Mouse (Mus musculus) spleen, postnatal 14 days (tissue): ENCODE results near the gene Rpl23a.
A peak's percentile ranks its signal among the peaks of the same experiment; 100 is the strongest.
"Not testable (repeated sequence)": the region's sequence is repeated elsewhere in the genome, so short reads cannot be mapped to it uniquely, and the experiment has no call there.

ENCODE experiments used
- DNase-seq, 2 experiments: peaks; one replicate each; pipeline ENCODE4 v3.0.0; 2021 to 2022; ENCODE audit warnings: low spot score in 2 of 2

Rpl23a gene

DNA sequence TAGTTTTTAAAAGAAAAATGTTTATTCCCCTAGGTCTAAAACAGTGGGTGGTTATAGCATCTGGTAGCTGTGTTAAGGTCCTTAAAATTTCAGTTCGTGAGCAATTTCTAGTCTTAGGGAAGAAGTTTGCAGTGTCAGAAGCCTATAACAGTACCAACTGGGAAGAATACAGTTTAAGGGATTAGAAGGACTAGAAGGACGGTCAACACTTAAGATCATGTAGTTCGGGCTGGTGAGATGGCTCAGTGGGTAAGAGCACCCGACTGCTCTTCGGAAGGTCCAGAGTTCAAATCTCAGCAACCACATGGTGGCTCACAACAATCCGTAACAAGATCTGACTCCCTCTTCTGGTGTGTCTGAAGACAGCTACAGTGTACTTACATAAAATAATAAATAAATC lies 1.3 kb upstream of the Rpl23a start:
- DNase-seq: not testable (repeated sequence)

DNA sequence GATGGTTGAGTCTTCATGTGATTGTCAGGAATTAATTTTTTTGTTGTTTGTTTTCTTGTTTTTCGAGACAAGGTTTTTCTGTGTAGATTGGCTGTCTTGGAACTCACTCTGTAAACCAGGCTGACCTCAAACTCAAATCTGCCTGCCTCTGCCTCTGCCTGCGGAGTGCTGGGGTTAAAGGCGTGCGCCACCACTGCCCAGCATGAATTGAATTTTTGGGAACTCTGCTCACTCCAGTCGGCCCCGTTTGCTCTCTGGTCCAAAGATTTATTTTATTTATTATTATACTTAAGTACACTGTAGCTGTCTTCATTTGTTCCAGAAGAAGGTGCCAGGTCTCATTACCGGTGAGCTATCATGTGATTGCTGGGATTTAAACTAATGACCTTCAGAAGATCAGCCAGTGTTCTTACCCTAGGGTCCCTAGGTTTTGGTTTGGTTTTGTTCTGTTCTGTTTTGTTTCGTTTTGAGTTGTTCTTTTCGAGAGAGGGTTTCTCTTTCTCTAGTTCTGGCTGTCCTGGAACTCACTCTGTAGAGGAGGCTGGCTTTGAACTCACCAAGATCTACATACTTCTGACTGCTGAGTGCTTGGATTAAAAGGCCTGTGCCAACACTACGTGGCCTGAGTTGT lies 615 bp upstream of the Rpl23a start:
- DNase-seq: no peak

DNA sequence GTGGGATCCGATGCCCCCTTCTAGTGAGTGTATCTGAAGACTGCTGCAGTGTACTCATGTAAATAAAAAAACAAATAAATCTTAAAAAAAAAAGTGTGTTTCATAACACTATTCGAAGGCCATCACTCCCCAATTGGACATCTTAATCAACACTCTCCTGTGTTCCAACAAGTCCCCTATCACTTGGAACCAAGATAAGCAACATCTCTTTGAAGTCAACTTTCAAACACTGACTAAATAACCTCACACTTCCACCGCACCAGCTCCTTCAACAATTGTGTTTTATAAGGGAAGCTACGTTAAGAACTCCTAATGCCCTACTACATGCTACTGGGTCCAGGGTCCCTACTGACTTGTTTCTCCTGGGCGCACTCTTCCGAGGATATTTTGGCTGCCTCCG lies 934 bp downstream of the Rpl23a start:
- no peak for DNase-seq

DNA sequence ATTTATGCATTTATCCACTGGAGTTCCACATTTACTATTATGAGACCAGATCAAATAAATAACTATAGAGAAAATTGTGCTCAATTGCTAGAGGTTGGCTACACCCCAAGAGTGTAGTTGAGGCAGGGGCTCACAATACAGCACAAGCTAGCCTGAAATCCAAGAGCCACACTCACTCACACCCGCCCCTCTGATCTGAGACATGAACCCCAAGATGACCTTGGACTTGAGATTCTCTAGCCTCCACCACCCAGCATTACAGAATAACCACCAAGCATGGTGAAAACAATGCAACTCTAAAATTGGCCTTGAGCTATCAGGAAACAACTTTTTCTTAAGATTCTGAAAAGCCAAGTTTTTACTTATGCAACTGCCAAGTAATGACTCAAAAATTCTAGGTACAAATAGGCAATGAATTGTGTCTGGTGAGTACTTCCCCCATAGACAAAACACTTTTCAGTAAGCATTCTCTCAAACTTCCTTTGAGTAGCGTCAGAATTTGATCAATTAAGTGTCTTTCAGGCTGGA lies 1.5 kb downstream of the Rpl23a start:
- DNase-seq: no peak

DNA sequence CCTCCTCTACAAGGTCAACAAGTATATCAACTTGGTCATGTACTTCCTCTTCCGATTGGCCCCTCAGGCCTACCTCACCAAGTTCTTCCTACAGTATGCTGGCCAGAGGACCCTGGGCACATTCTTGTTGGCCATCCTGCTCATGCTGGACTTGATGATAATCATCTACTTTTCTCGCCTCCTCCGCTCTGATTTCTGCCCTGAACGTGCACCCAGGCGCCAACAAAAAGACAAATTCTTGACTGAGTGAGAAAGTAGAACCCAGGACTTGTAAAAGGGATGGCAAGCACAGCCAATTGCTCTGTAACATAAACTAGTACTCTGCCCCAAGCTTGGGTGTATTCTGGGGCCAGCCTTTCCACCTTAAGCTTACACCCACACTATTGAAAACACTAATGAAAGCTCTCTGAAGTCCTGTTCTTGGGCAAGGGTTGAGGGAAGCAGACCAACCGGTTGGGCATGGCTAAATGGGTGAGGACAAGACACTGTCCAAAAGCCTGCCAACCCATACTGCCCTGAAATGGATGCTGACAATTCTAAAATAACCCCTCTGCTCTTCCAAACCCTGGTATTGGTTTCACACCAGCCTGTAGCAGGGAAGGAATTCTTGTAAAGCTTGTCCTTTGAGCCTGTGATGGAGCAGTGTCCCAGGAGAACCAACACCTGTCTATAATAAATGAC lies 3.2 kb downstream of the Rpl23a start:
- DNase-seq: no peak

DNA sequence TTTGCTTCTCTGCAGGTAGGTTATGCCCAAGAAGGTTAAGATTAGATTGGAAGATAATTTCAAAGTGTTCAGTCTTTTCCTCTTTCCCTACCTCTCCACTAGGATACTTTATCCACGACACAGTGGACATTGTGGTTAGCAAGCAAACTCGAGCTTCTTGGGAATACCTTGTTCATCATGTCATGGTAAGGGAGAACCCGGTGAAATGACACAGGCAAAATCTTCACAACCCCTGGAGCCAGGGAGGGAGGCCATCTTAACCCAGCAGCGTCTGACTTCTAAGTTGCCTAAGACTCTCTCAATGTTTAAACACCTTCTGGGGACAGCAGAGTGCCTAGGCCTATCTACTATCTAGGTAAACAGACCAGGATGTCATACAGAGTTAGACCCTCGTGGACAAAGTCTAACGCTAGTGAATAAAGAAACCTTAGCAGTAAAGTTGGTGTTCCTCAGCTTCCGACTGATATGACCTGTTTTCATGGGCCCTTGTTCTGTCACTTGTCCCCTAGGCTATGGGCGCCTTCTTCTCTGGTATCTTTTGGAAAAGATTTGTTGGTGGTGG lies 3.9 kb downstream of the Rpl23a start:
- DNase-seq: no peak

DNA sequence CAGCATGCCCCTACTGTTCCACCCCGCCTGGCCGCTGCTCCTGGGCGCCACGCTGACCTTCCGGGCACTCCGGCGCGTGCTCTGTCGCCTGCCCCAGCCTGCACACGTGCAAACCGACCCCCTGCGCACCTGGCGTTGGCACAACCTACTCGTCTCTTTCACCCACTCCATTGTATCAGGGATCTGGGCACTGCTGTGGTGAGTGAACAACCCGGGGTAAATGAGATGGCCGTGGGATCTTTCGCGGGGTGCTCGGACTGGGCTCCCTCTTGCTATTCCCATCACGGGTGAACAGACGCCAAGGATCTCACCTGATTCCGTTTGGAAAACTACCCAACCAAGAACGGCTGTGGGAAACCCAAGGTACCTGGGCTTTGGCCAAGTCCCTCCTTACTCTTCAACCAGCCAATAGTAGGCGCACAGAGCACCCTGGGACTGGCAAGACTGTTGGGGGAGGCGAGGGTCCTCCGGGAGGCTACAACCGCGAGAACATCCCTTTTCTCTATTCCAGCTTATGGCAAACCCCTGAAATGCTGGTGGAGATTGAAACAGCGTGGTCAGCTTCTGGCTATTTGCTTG lies 4.4 kb downstream of the Rpl23a start:
- DNase-seq: no peak

DNA sequence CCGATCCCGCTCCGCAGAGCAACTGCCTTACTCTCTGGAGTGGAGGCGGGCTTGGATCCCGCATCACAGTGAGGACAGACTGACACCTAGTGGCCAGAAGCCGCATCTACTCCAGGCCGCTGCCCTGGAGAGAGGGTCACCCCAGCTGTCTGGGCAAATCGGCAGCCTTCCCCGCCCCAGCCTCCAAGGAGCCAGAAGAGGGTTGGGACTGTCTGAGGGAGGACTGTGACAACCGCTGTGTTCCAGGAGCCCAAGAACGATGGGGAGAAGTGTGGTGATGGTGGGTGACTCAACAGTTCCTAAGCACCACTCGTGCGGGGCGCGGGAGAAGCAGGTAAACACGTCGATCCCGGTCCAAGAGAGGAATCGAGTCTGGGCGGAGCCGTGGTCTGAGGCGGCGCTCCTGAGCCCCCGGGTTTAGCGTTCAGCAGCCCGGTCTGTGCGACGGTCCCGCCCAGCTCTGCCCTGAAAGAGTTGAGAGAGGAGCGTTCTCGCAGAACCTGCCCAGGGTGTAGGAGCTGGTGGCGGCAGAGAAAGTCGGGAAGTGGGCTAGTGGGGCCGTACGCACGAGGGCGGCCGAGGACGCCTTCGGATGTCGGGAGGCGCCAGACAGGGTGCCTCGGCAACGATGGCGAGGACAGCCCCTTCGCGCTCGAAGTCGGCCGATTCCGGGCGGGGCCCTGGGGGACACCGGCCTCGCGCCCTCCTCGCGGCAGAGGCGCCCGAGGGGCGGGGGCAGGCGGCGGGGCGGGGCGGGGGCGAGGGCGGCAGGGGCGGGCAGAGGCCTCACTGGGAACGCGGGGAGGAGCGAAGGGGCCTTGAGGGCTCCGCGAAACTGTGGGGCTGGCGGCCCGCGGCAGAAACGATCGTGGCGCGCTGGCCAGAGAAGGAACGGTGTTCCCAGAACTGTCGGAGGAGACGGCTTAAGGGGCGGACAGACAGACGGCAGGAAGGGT lies 5.2 kb downstream of the Rpl23a start:
- peak; percentile 92 to 95 for DNase-seq

DNA sequence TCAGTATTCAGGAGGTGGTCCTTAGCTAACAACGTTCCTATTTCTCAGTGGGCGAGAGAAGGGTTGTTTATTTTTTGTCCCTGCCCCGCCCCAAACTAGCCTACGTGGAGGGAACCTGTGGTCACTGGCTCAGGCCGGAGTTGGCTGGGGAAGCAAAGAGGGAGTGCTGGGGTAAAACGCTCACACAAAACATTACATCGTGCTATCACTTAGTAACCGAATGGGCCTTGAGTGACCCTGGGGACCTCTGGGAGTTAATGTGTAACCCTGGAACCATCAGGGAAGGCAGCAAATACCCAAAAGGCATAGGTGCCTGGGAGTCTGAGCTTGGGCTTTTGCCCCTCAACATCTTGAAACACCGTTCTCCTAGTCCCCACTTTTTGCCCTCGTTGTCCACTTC lies 5.9 kb downstream of the Rpl23a start:
- peak in 1 of 2 experiments; percentile 47 for DNase-seq

DNA sequence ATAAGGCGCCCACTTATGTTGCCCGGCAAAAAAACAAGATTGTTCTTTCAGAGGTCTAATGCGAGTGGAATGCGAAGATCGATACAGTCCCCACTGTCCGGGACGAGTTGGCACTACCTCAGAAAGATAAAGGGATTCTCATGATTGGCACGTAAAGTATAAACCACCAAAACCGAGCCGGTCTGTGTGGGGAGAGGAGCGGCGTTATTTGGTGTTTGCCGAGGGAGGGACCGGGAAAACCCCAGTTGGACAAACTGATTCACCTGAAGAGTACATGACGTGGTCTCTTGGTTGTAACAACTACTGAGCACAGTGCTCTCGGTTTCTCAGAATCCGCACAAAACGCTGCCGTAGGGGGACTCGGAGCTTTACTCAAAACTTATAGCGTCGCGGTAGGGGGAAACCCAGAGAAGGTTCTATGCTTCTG lies 6.5 kb downstream of the Rpl23a start:
- DNase-seq: no peak

DNA sequence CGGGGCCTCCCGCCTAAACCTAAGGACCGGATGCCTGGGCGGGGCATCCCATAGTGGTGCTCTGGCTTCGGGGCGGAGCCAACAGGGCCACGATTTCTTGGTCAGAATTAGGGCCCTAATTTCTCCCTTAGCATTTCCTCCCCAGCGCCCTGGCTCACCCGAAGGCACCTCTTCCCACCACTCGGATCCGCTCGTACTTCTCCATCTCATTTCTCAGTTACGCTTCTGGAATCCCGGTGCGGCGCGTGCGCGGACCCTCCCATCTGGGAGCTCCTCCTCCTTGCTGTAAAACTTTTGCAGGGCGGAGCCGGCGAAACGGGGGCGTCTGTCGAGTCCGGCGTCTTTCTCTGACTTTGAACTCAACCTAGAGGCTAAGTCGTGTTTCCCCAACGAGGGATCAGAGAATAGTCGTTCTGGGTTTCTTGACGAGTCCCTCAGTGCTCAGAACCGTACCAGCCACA lies 7.0 kb downstream of the Rpl23a start, which contains the start of the genes Nek8 and Tlcd1:
Gene Nek8, minus strand, starts transcription at position 274 of the 461 bp plus-strand sequence.
Gene Tlcd1, plus strand, starts transcription at position 310 of the 461 bp plus-strand sequence.
- DNase-seq: peak; percentile 90 to 92

DNA sequence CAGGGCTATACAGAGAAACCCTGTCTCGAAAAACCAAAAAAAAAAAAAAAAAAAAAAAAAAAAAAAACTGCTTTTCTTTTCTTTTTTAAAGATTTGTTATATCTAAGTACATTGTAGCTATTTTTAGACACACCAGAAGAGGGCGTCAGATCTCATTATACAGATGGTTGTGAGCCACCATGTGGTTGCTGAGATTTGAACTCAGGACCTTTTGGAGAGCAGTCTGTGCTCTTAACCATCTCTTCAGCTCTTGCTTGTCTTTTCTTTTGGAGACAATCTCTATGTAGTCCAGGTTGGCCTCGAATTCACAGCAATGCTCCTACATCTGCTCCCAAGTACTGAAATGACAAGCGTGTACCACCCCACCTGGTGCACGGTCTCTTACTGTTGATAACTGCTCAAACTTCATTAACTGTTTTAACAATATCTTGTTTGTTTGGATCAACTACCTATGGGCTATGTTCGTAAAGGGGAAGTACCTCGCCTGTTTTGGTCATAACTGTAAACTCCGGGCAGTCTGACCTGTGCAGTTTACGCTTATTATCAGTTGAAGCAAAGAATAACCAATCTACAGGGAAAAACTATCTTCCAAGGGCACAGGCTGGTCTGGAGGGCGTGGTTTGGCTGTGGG lies 7.5 kb downstream of the Rpl23a start:
- DNase-seq: no peak

DNA sequence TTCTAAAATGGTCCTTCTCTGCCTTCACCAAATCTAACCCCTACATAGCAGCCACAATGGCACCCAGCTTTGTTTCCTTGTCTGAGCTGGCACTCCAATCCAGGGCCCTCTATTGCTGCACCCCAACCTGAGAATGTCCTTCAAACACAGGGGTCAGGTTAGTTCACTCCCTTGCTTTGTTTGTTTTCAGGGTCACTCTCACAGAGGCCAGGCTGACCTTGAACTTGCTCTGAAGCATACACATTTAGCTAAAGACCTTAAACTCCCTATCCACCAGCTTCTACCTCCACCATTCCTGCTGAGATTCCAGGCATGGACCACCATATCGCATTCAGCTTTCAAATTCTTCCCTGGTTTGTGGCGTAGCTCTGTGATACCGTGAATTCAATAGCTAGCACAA lies 8.9 kb downstream of the Rpl23a start:
- DNase-seq: no peak

DNA sequence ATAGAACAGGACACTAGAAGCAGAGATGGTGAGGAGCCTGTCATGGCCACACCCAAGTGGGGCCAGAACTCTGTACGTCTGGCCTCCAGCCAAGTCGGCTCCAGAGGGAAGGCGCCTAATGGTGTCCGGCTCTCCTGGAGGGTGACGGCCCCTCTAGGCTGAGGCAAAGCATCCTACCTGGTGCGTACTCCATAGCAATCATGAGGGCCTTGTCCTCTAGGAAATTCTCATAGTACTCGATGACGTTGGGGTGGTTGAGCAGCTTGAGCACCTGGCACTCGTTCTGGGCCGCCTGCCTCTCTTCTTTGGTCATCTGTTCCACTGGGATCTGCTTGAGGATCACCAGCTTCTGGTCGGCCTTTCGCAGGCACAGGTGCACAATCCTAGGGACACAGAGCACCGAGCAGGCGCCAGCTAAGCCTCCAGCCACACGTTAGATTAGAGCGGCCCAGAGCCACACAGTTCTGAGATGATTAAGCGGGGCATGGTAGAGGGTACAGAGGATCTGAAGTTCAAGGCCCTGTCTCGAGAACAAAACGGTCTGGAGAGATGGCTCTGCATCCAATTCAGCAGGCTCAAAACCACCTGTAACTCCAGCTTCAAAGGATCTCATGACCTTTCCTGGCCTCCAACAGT lies 10.5 kb downstream of the Rpl23a start:
- no peak for DNase-seq

DNA sequence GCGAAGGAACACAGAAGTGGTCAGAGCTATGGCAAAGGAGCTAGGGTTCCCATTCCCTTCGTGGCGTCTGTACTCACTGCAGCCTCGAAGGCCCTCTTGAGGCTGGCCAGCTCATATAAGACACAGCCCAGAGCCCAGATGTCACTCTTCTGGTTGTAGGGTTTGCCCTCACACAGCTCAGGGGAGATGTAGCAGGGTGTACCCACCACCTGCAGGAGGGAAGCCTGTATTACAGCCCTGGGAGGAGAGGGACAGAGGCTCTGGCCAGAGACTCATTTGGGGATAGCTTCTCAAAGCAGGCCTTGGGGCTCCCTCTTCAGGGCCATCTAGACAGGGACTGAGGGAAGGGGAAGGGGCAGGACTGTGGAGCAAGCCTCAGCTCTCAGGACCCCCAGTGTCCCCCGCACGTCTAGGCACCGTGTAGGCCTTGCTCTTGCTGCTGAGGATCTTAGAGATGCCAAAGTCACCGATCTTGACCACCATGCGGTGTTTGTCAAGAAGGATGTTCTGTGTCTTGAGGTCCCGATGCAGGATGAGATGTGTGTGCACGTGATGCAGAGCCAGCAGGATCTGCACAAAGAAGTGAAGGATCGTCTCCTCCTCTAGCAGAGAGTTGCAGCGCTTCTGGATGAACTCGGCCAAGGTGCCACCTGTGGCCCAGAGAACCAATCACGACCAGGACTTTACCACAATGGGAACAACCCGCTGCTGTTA lies 11.2 kb downstream of the Rpl23a start:
- DNase-seq: no peak

DNA sequence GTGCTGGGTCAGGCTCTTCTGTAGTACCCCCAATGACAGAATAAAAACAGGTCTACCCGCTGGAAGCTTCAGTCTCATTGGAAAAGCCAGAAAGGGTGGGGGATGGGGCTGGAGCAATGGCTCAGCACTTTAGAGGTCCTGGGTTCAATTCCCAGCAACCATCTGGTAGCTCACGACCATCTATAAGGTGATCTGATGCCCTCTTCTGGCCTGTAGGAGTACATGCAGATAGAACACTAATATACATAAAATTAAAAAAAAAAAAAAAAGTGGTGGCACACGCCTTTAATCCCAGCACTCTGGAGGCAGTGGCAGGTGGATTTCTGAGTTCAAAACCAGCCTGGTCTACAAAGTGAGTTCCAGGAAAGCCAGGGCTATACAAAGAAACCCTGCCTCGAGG lies 12.1 kb downstream of the Rpl23a start:
- no peak for DNase-seq

DNA sequence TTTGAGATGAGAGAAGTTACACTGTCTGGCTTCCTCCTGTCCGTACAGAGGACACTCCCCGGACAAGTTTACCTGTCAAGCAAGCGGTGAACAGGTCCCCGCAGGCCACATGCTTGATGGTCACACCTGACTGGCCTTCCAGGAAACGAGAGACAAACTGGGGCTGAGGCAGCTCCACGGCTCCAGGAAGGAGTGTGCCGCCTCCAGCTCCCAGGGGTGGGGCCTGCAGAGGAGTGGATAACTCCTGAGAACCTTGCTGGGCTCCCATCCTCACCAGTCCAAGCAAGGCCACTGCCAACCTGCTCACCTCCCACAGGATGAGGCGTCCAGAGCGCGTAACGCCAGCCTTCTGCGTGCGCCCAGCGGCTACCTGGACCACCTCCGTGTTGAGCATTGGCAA lies 13.1 kb downstream of the Rpl23a start:
- no peak for DNase-seq

DNA sequence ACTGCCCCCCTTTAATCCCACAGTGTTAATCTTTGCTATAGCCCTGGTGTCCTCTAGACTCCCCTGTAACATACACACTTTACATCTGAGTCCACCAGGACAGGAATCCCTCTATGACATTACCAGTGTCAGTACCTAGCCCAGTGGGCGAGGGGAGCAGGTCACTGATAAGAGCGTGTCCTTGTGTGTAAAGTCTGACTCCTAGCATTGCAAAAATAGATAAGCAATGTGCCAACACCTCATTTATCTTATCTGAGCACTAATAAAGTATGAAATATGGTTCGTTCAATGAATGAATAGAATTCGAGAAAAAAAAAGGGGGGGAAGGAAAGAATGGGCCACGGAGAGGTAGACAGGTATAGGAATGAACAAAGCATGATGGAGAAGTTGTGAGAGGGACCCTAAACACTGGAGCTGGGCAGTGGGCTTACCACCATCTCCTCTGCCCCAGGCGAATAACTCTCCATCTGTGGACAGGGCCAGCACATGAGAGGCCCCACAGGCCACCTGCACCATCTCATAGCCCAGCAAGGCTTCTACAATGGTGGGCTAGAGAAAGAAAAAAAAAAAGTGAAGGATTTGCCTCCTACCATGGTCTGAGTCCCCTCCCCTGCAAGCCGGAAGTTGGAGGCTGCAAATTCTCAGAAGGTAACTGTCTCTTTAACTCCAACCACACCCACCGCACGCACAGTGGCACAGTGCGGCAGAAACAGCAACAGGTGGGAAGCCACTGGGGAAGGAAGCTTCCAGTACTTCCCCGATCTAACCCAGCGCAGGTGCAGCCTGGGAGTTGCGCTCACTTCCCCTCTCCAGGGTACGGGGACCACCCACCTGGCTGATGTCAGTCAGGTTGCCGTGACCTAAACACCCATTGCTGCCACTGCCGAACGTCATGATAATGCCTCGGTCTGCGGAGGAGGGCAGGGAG lies 14.6 kb downstream of the Rpl23a start:
- peak in 1 of 2 experiments; percentile 42 for DNase-seq
